Mouse (Mus musculus) intestine, embryonic 15.5 days (tissue): Measurements from ENCODE around the gene Slit3. TPM values are rescaled to one million over a fixed set of nuclear protein-coding genes. Genes with fewer than 3 reads are reported as not detected.

Experiments used
- ATAC-seq: fragments of 200-750 bp; cut with Nextera tagmentation; 2 replicates; pipeline ENCODE4 v1.8.0; 2017; ENCODE audit warnings: moderate TSS enrichment, moderate library complexity
- H3K27ac ChIP-seq: fragments of 300-500 bp; sonication (generic); 2 replicates; pipeline ENCODE4 v1.5.1; 2015; ENCODE audit warnings: mild to moderate bottlenecking, inconsistent platforms
- H3K27me3 ChIP-seq: fragments of 300-500 bp; sonication (generic); replicated peaks from 2 replicates; pipeline ENCODE4 v1.6.1; 2015; ENCODE audit warnings: inconsistent platforms
- H3K36me3 ChIP-seq: fragments of 300-500 bp; sonication (generic); 2 replicates; pipeline ENCODE4 v1.6.1; 2015; ENCODE audit warnings: inconsistent platforms
- H3K4me1 ChIP-seq: fragments of 300-500 bp; sonication (generic); replicated peaks from 2 replicates; pipeline ENCODE4 v1.6.1; 2015; ENCODE audit warnings: inconsistent platforms
- H3K4me2 ChIP-seq: fragments of 300-500 bp; sonication (generic); replicated peaks from 2 replicates; pipeline ENCODE4 v1.6.1; 2015; ENCODE audit warnings: mild to moderate bottlenecking, inconsistent platforms
- H3K4me3 ChIP-seq: fragments of 300-500 bp; sonication (generic); replicated peaks from 2 replicates; pipeline ENCODE4 v1.5.1; 2015; ENCODE audit warnings: inconsistent platforms
- H3K9ac ChIP-seq: fragments of 300-500 bp; sonication (generic); 2 replicates; pipeline ENCODE4 v1.6.1; 2015; ENCODE audit warnings: inconsistent platforms
- H3K9me3 ChIP-seq: fragments of 300-500 bp; sonication (generic); 2 replicates; pipeline ENCODE4 v1.6.1; 2016; ENCODE audit warnings: inconsistent platforms
- WGBS: fragments of 180-500 bp; shearing (Covaris S2); methylation state at CpG from one replicate; pipeline ENCODE4 v1.1.7; 2015; 5-methylcytosine and 5-hydroxymethylcytosine counted together
- polyA plus RNA-seq: library from polyadenylated mRNA; unstranded; fragments of >200 nt; fragmentation: Nextera tagmentation; extraction: Ambion mirVana; gene quantifications from 2 replicates; pipeline ENCODE4 v1.2.1, GENCODE M21; 2015

The Slit3 gene
- polyA plus RNA-seq, 1 experiment from 2014 or later, result 15.9 TPM

DNA sequence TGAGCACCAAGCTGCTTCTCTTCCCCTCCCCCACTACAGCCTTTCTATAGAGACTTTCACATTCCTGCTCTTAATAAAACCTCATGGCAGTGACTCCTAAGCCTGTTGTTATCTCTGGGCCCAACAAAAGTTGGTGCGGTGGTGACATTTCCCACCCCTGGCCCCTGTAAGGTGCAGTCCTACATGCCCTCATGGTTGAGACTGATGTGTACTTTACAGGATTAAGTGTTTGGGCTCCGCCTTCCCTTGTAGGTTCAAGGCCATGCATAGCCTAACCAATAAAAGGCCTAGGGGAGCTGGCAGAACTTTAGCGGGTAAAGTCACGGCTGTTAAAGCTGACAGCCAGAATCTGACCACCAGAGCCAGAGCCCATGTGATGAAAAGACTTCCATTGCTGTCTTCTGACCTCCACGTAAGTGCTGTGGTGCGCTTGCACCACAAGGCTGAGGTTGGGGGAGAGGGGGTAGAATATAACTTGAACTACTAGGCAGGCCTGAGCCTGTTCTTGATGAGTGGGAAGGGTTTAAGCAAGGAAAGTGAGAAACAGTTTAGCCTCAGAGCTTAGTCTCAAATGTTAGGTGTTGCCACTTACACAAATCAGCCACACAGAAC lies 323.6 kb downstream of the Slit3 start:
- no peak overlapping the region for H3K27ac ChIP-seq

GRCm38 (mm10) chr11:35447951-35448350 lies 326.9 kb downstream of the Slit3 start:
- Histone ChIP-seq H3K4me1 (peaks cover 9% of the 10 kb centered on the region), H3K9ac (no peak overlapping the region), H3K27ac (no peak overlapping the region), H3K36me3 (no peaks in the 10 kb centered on the region), H3K4me3 (no peak overlapping the region), H3K4me2 (0 out of 2 replicates have a peak overlapping the region, but pooled peaks have one; percentile 9), H3K27me3 (no peaks in the 10 kb centered on the region), H3K9me3 (no peaks in the 10 kb centered on the region)
- ATAC-seq, result peak; percentile 69; the same call in 1 of the 2 replicates
- 21% methylated on average over 9 of the region's 9 CpGs for WGBS

More for the DNA sequence above, 323.6 kb downstream of the Slit3 start:
- H3K27me3 ChIP-seq, result no peaks in the 10 kb centered on the region
- H3K4me3 ChIP-seq, result no peak overlapping the region
- H3K9me3 ChIP-seq, result no peaks in the 10 kb centered on the region
- no peaks in the 10 kb centered on the region for H3K36me3 ChIP-seq
- no peak for ATAC-seq
- no peak overlapping the region for H3K9ac ChIP-seq
- H3K4me1 ChIP-seq, result peaks cover 9% of the 10 kb centered on the region
- H3K4me2 ChIP-seq, result no peak overlapping the region
- 75% methylated on average over 6 of the region's 6 CpGs for WGBS

- H3K9ac ChIP-seq, result no peak overlapping the region
- ATAC-seq, result no peak
- H3K9me3 ChIP-seq, result no peaks in the 10 kb centered on the region
- no peak overlapping the region for H3K4me3 ChIP-seq
- WGBS, result 81% methylated on average over 6 of the region's 6 CpGs
- no peaks in the 10 kb centered on the region for H3K36me3 ChIP-seq
- peaks cover 9% of the 10 kb centered on the region for H3K4me1 ChIP-seq
- H3K27me3 ChIP-seq, result no peaks in the 10 kb centered on the region
- no peak overlapping the region for H3K27ac ChIP-seq
- H3K4me2 ChIP-seq, result no peak overlapping the region
Observed at GRCm38 (mm10) chr11:35449199-35449598, 328.2 kb downstream of the Slit3 start.

- no peak for ATAC-seq
- H3K4me1 ChIP-seq, result peaks cover 9% of the 10 kb centered on the region
- no peak overlapping the region for H3K27ac ChIP-seq
- H3K27me3 ChIP-seq, result no peaks in the 10 kb centered on the region
- no peak overlapping the region for H3K9ac ChIP-seq
- 34% methylated on average over 4 of the region's 4 CpGs for WGBS
- H3K4me2 ChIP-seq, result no peak overlapping the region
- no peaks in the 10 kb centered on the region for H3K36me3 ChIP-seq
- H3K4me3 ChIP-seq, result no peak overlapping the region
- no peaks in the 10 kb centered on the region for H3K9me3 ChIP-seq
Observed at GRCm38 (mm10) chr11:35451636-35452035, 330.6 kb downstream of the Slit3 start.

GRCm38 (mm10) chr11:35452413-35452812 lies 331.4 kb downstream of the Slit3 start:
- WGBS, result 47% methylated on average over 5 of the region's 5 CpGs
- no peaks in the 10 kb centered on the region for H3K36me3 ChIP-seq
- H3K4me3 ChIP-seq, result no peak overlapping the region
- H3K9me3 ChIP-seq, result no peaks in the 10 kb centered on the region
- H3K4me1 ChIP-seq, result peaks cover 9% of the 10 kb centered on the region
- H3K9ac ChIP-seq, result no peak overlapping the region
- no peak overlapping the region for H3K4me2 ChIP-seq
- peak; percentile 69 for ATAC-seq
- H3K27me3 ChIP-seq, result no peaks in the 10 kb centered on the region
- H3K27ac ChIP-seq, result no peak overlapping the region

- WGBS, result 48% methylated on average over 10 of the region's 10 CpGs
- Histone ChIP-seq H3K9me3 (no peaks in the 10 kb centered on the region), H3K36me3 (no peaks in the 10 kb centered on the region), H3K4me3 (no peak overlapping the region), H3K4me2 (no peak overlapping the region), H3K9ac (no peak overlapping the region), H3K27ac (no peak overlapping the region), H3K27me3 (no peaks in the 10 kb centered on the region), H3K4me1 (no peaks in the 10 kb centered on the region)
- ATAC-seq, result no peak
Observed at GRCm38 (mm10) chr11:35454191-35454725, 333.2 kb downstream of the Slit3 start.

DNA sequence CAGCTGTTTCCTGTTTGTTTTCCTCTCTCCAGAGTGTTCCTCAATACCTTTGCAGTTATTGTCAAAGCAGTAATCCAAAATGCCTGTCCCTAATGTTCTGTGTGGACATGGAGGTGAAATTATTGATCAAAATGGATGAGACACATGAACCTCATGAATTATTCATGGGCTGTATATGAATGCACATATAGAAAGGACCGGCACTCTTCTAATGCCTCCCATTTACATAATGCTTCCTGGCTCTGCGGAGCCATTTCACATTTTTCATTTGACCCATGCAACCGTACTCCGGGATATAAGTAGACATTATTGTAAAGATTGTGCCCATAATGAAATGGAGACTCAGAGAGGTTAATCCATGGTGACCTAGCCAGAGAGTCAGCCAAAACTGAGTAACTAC lies 333.8 kb downstream of the Slit3 start:
- Histone ChIP-seq H3K9me3 (no peaks in the 10 kb centered on the region), H3K4me1 (no peaks in the 10 kb centered on the region), H3K27me3 (no peaks in the 10 kb centered on the region), H3K27ac (no peak overlapping the region), H3K4me2 (no peak overlapping the region), H3K4me3 (no peak overlapping the region), H3K9ac (no peak overlapping the region), H3K36me3 (no peaks in the 10 kb centered on the region)
- no peak for ATAC-seq
- 86% methylated on average over 4 of the region's 4 CpGs for WGBS

DNA sequence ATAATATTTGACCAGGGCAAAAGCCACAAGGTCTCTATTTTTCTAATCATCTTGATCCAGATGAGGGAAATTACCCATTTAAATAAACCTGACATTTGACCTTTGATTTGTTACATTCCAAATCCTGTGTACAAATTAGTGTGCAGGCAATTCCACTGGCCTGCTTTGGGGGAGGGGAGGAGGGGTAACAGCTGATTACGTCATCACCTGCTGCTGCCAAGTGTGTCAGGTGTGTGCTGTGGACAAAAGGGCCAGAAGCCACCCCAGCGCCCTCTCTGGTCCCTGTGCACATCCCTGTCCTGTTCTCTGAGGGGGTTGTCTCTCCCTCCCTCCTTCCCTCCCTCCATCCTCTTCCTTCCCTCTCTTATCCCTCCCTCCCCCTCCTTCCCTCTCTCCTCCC lies 337.0 kb downstream of the Slit3 start:
- no peaks in the 10 kb centered on the region for H3K4me1 ChIP-seq
- H3K9me3 ChIP-seq, result no peaks in the 10 kb centered on the region
- no peak overlapping the region for H3K4me2 ChIP-seq
- H3K4me3 ChIP-seq, result no peak overlapping the region
- 57% methylated on average over 2 of the region's 2 CpGs for WGBS
- ATAC-seq, result no peak
- H3K36me3 ChIP-seq, result no peaks in the 10 kb centered on the region
- H3K27ac ChIP-seq, result no peak overlapping the region
- H3K27me3 ChIP-seq, result no peaks in the 10 kb centered on the region
- no peak overlapping the region for H3K9ac ChIP-seq

DNA sequence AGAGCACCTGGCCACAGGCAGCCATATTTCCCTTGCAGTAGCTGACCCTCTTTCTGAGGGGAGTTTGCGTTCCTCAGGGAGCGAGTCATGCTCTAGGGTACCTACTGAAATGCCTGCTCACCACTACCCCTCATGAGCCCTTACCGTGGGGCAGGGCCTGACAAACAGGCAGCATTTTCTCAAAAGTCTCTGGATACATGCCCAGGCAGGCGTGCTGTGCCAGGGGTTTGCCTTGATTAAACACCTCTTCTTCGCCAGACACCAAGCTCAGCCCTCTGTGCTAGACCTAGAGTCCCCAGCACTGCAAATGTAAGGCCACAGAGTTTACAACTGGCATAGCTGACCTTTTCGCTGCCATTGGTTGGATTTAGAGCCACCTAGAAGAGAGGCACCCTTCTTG lies 345.7 kb downstream of the Slit3 start:
- H3K27ac ChIP-seq, result no peak overlapping the region
- no peak overlapping the region for H3K4me3 ChIP-seq
- 89% methylated on average over 6 of the region's 6 CpGs for WGBS
- ATAC-seq, result no peak
- no peaks in the 10 kb centered on the region for H3K9me3 ChIP-seq
- H3K27me3 ChIP-seq, result no peaks in the 10 kb centered on the region
- H3K36me3 ChIP-seq, result no peaks in the 10 kb centered on the region
- H3K4me1 ChIP-seq, result no peaks in the 10 kb centered on the region
- no peak overlapping the region for H3K9ac ChIP-seq
- no peak overlapping the region for H3K4me2 ChIP-seq

- Histone ChIP-seq H3K27ac (no peak overlapping the region), H3K27me3 (no peaks in the 10 kb centered on the region), H3K9me3 (no peaks in the 10 kb centered on the region), H3K4me3 (no peak overlapping the region), H3K9ac (no peak overlapping the region), H3K36me3 (no peaks in the 10 kb centered on the region), H3K4me2 (no peak overlapping the region), H3K4me1 (no peaks in the 10 kb centered on the region)
- WGBS, result 73% methylated on average over 7 of the region's 7 CpGs
- no peak for ATAC-seq
Observed at GRCm38 (mm10) chr11:35468847-35469246, 347.8 kb downstream of the Slit3 start.

DNA sequence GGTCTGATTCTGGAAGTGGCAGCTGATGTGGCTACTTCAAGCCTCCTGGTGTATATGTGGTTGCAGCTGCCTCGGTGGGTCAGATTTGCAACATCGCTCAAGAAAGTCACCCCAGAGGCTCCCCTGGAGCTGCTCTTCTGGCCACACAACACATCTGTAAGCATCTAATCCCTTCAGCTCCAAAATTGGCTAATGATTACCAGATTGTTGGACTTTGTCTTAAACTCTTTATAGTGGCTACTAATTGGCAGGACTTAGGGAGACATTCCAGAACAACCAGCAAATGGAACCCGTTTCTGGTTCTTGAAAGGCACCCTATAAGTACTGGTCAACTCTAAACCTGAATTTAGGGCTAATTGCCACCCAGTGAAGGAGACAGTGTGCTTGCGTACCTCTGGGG lies 348.9 kb downstream of the Slit3 start:
- H3K27me3 ChIP-seq, result no peaks in the 10 kb centered on the region
- no peaks in the 10 kb centered on the region for H3K36me3 ChIP-seq
- H3K27ac ChIP-seq, result no peak overlapping the region
- no peak overlapping the region for H3K4me2 ChIP-seq
- H3K9me3 ChIP-seq, result no peaks in the 10 kb centered on the region
- WGBS, result 67% methylated on average over 4 of the region's 4 CpGs
- no peak overlapping the region for H3K9ac ChIP-seq
- peak; percentile 51 for ATAC-seq
- H3K4me1 ChIP-seq, result no peaks in the 10 kb centered on the region
- no peak overlapping the region for H3K4me3 ChIP-seq

DNA sequence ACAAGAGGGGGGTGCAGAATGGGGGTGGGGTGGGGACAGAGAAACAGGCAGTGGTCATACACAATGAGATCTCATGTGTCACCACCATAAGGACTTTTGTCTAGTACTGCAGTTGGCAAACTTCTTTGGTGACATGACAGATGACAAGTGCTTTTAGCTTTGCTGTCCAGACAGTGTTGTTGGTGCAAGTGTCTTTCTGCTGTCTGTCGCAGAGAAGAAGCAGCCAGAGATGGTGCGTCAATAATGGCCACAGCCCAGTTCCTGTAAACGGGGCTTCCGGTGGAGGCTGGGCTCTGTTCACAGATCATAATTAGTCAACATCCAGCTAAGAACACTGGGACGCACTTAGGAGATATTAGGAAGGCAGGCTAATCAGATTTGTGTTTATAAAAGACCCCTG lies 349.8 kb downstream of the Slit3 start:
- Histone ChIP-seq H3K4me2 (no peak overlapping the region), H3K27ac (no peak overlapping the region), H3K4me1 (no peaks in the 10 kb centered on the region), H3K36me3 (no peaks in the 10 kb centered on the region), H3K9me3 (no peaks in the 10 kb centered on the region), H3K9ac (no peak overlapping the region), H3K27me3 (no peaks in the 10 kb centered on the region), H3K4me3 (no peak overlapping the region)
- WGBS, result 47% methylated on average over 5 of the region's 5 CpGs
- no peak for ATAC-seq

GRCm38 (mm10) chr11:35472842-35473616 lies 352.0 kb downstream of the Slit3 start:
- H3K27ac ChIP-seq, result no peak overlapping the region
- H3K4me3 ChIP-seq, result no peak overlapping the region
- ATAC-seq, result no peak
- 61% methylated on average over 11 of the region's 11 CpGs for WGBS
- no peak overlapping the region for H3K4me2 ChIP-seq
- H3K9me3 ChIP-seq, result no peaks in the 10 kb centered on the region
- H3K9ac ChIP-seq, result no peak overlapping the region
- H3K27me3 ChIP-seq, result no peaks in the 10 kb centered on the region
- H3K4me1 ChIP-seq, result no peaks in the 10 kb centered on the region
- no peaks in the 10 kb centered on the region for H3K36me3 ChIP-seq
